ENCODE assay signal across 8 mouse cellular contexts in the genomic region with DNA sequence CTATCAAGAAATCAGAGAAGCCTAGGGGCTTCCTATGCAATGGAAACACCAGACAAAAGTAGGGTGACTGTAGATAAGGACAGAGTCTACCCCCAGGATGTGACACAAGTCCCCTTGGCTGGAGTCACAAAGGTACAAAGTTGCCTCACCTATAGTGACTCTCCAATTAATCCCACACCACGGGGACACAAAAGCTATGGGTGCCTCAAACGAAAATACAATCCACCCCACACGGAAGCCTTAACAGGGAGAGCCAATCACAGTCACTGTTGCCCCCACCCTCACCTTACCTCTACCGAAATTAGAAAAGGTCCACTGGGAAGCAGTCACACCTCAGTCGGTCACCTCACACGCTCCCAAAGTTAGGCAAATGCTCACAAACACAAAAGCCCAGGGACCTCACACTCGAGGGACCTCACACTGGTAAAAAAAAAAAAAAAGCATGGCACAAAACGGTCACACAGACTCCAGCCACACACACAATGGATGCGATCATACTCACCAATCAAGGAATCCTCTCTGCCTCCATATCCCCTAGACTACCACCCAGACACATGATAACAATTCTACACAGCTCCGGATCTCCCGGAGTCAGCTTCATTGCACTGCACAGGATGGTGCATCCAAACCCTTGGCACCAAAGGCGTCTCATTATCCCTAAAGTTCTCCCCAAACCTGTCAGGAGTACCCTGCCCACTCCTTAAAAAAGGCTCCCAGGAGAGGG. TPM values are rescaled to one million over a fixed set of nuclear protein-coding genes. Genes with fewer than 3 reads are reported as not detected.
A peak's percentile ranks its signal among the peaks of the same experiment; 100 is the strongest.
DNase-seq lines count a peak whose midpoint lies in the region; ATAC-seq and TF ChIP-seq lines count a peak whose summit lies in the region.

No protein-coding gene starts in this region.

- intact Hi-C loops in heart, postnatal 10 days (cut with DNase I): loop anchor here (5.0 kb wide), 1 partner anchor 33 kb away; the partner anchor contains the start of gene Zfp30
- intact Hi-C loops in gastrocnemius, postnatal 36 days (cut with DNase I): loop anchor here (5.0 kb wide), 3 partner anchors 33 to 97 kb away; partner anchors contain the start of genes Zfp30 and Zfp84

- peaks cover 24% of the 10 kb centered on the region for H3K4me1 ChIP-seq in heart, embryonic 15.5 days (replicated peaks)

- no peak for TF ChIP-seq CTCF in Patski (IDR thresholded peaks at IDR 0.05)

- H3K27me3 ChIP-seq in heart, embryonic 15.5 days: no peaks in the 10 kb centered on the region
- no peaks in the 10 kb centered on the region for H3K27me3 ChIP-seq in Patski

- peak overlapping the region; percentile 72 for H3K4me3 ChIP-seq in heart, embryonic 15.5 days

- no peaks in the 10 kb centered on the region for H3K9me3 ChIP-seq in heart, embryonic 15.5 days (replicated peaks)

- in situ Hi-C loops in Patski (cut with MboI; ENCODE audit: low pct_unique_long_range_greater_than_20kb): loop anchor here (5.0 kb wide), 1 partner anchor 92 kb away; the partner anchor contains the start of genes Zfp27 and Zfp383

- peak overlapping the region; percentile 61 for H3K9ac ChIP-seq in heart, embryonic 15.5 days

- no peak for DNase-seq in heart, postnatal 10 days
- no peak for DNase-seq in Patski (ENCODE audit: low read depth, low spot score)
- DNase-seq in thymus, postnatal 4 days: peak; percentile 13
- DNase-seq in gastrocnemius, postnatal 36 days: no peak
- DNase-seq in urinary bladder, postnatal 25 days (ENCODE audit: low spot score): no peak

- 2% methylated on average over 12 of the region's 12 CpGs for WGBS in heart, embryonic 15.5 days

- CTCF ChIA-PET in Patski (lab: Charles Lee): interaction anchor here (1.2 to 1.3 kb wide), 2 partner anchors 11 to 21 kb away, joined by 3 read pairs; no protein-coding TSS in a partner anchor

- peak overlapping the region; percentile 89 for H3K27ac ChIP-seq in heart, embryonic 15.5 days

- no peaks in the 10 kb centered on the region for H3K36me3 ChIP-seq in heart, embryonic 15.5 days

- 0 out of 2 replicates have a peak, but pooled peaks have one; percentile 1 for ATAC-seq in heart, embryonic 15.5 days (replicated peaks; ENCODE audit: insufficient number of reproducible peaks, insufficient read depth, low FRiP score, low read depth)
- peak; percentile 10 for ATAC-seq in Patski
- peak; percentile 1; the same call in 1 of the 2 replicates for ATAC-seq in granulocyte monocyte progenitor cell, adult 5-6 weeks (replicated peaks; ENCODE audit: poor library complexity, severe bottlenecking)
- 0 out of 2 replicates have a peak, but pooled peaks have one; percentile 8 for ATAC-seq in megakaryocyte, adult 5-6 weeks (ENCODE audit: poor library complexity, severe bottlenecking)

- POLR2A ChIA-PET in Patski (lab: Charles Lee): no interaction called here

- H3K4me2 ChIP-seq in heart, embryonic 15.5 days: peak overlapping the region; percentile 86

RNA-seq across cellular contexts. Expression of gene Zfp790, which starts 0.7 kb away (rescaled TPM):
- polyA plus RNA-seq in heart, embryonic 15.5 days (2015; fragmentation: Nextera tagmentation; extraction: Ambion mirVana): 10.8 and 10.9 TPM in 2 replicates
- total RNA-seq in heart, postnatal 10 days (2021): 10 to 100 TPM; 12.0 to 14.1 TPM
- polyA plus RNA-seq in Patski (2021): 12.8 TPM
- total RNA-seq in granulocyte monocyte progenitor cell, adult 5-6 weeks (2014; fragmentation: Nextera tagmentation): 8.0 and 8.5 TPM in 2 replicates
- total RNA-seq in granulocyte monocyte progenitor cell, adult 5-6 weeks (2017): 10.5 and 18.4 TPM in 2 replicates
- 4.8 and 5.6 TPM in 2 replicates for total RNA-seq in megakaryocyte, adult 5-6 weeks (2015)
- 9.0 and 9.1 TPM in 2 replicates for total RNA-seq in megakaryocyte, adult 5-6 weeks (2017)
- total RNA-seq in gastrocnemius, postnatal 36 days (2021): 1 to 10 TPM; 6.3 to 9.7 TPM

RNA-seq across cellular contexts. Expression of gene Zfp30, which starts 31.4 kb away (rescaled TPM):
- polyA plus RNA-seq in heart, embryonic 15.5 days (2015; fragmentation: Nextera tagmentation; extraction: Ambion mirVana): 5.6 and 6.0 TPM in 2 replicates
- 1 to 10 TPM; 7.3 to 7.9 TPM for total RNA-seq in heart, postnatal 10 days (2021)
- 11.8 TPM for polyA plus RNA-seq in Patski (2021)
- total RNA-seq in granulocyte monocyte progenitor cell, adult 5-6 weeks (2014; fragmentation: Nextera tagmentation): 0.36 TPM in 1 of 2 replicates, not detected in the other
- total RNA-seq in granulocyte monocyte progenitor cell, adult 5-6 weeks (2017): 0.69 and 0.93 TPM in 2 replicates
- 0.25 TPM in 1 of 2 replicates, not detected in the other for total RNA-seq in megakaryocyte, adult 5-6 weeks (2015)
- not detected in 2 replicates for total RNA-seq in megakaryocyte, adult 5-6 weeks (2017)
- total RNA-seq in gastrocnemius, postnatal 36 days (2021): 1 to 10 TPM; 1.2 to 2.2 TPM

RNA-seq across cellular contexts. Expression of gene Zfp940, which starts 38.2 kb away (rescaled TPM):
- 1.7 and 2.1 TPM in 2 replicates for polyA plus RNA-seq in heart, embryonic 15.5 days (2015; fragmentation: Nextera tagmentation; extraction: Ambion mirVana)
- total RNA-seq in heart, postnatal 10 days (2021): under 1 TPM; 0.37 to 0.48 TPM
- 6.1 TPM for polyA plus RNA-seq in Patski (2021)
- total RNA-seq in granulocyte monocyte progenitor cell, adult 5-6 weeks (2014; fragmentation: Nextera tagmentation): 5.3 and 6.6 TPM in 2 replicates
- total RNA-seq in granulocyte monocyte progenitor cell, adult 5-6 weeks (2017): 3.9 and 4.6 TPM in 2 replicates
- total RNA-seq in megakaryocyte, adult 5-6 weeks (2015): 1.2 and 1.3 TPM in 2 replicates
- total RNA-seq in megakaryocyte, adult 5-6 weeks (2017): 1.2 and 1.4 TPM in 2 replicates
- 1 to 10 TPM; 1.2 to 1.9 TPM for total RNA-seq in gastrocnemius, postnatal 36 days (2021)

RNA-seq across cellular contexts. Expression of gene Zfp420, which starts 44.6 kb away (rescaled TPM):
- 3.4 and 4.4 TPM in 2 replicates for polyA plus RNA-seq in heart, embryonic 15.5 days (2015; fragmentation: Nextera tagmentation; extraction: Ambion mirVana)
- 1 to 10 TPM; 3.1 to 3.8 TPM for total RNA-seq in heart, postnatal 10 days (2021)
- 5.3 TPM for polyA plus RNA-seq in Patski (2021)
- total RNA-seq in granulocyte monocyte progenitor cell, adult 5-6 weeks (2014; fragmentation: Nextera tagmentation): 8.2 and 8.4 TPM in 2 replicates
- total RNA-seq in granulocyte monocyte progenitor cell, adult 5-6 weeks (2017): 2.8 and 4.3 TPM in 2 replicates
- total RNA-seq in megakaryocyte, adult 5-6 weeks (2015): 2.0 and 2.2 TPM in 2 replicates
- total RNA-seq in megakaryocyte, adult 5-6 weeks (2017): 1.7 and 3.1 TPM in 2 replicates
- total RNA-seq in gastrocnemius, postnatal 36 days (2021): 1 to 10 TPM; 2.5 to 2.6 TPM

RNA-seq across cellular contexts. Expression of gene Zfp84, which starts 46.9 kb away (rescaled TPM):
- 7.6 and 8.9 TPM in 2 replicates for polyA plus RNA-seq in heart, embryonic 15.5 days (2015; fragmentation: Nextera tagmentation; extraction: Ambion mirVana)
- total RNA-seq in heart, postnatal 10 days (2021): 10 to 100 TPM; 12.0 to 14.6 TPM
- polyA plus RNA-seq in Patski (2021): 11.7 TPM
- 13.8 and 16.9 TPM in 2 replicates for total RNA-seq in granulocyte monocyte progenitor cell, adult 5-6 weeks (2014; fragmentation: Nextera tagmentation)
- total RNA-seq in granulocyte monocyte progenitor cell, adult 5-6 weeks (2017): 19.3 and 21.4 TPM in 2 replicates
- total RNA-seq in megakaryocyte, adult 5-6 weeks (2015): 9.6 and 14.7 TPM in 2 replicates
- 12.3 and 15.7 TPM in 2 replicates for total RNA-seq in megakaryocyte, adult 5-6 weeks (2017)
- total RNA-seq in gastrocnemius, postnatal 36 days (2021): 1 to 10 TPM; 5.8 to 6.8 TPM
